16 mouse cellular contexts compared by ENCODE assay signal in the genomic region with DNA sequence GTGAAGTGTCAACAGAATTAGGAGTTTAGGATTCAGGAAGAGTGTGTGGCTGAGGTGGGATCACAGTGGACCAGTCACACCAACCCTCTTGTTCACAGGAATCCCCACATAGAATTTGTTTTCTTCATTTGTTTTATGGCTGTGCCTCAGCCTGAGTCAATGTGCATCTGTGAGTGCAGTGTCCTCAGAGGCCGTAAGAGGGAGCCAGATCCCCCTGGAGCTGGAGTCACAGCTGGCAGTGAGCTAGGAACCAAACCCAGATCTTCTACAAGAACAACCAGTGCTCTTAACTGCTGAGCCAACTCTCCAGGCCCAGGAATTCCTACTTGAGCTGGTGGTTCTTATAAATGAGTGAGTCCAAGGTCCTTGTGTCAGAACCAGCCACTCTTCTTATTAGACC.
"Had no signal": no experiment of that assay in that cellular context is flagged by ENCODE, and none has a peak within 500 bp of the region (broad histone marks: within the 10 kb centered on the region; RNA-seq: fewer than 3 reads in every experiment).

No protein-coding gene starts in this region.

- H3K27ac ChIP-seq: neural tube, embryonic 13.5 days; neural tube, embryonic 15.5 days; stomach, embryonic 15.5 days; stomach, postnatal 0 days had no signal

- H3K4me1 ChIP-seq: neural tube, embryonic 15.5 days had no signal

- H3K27me3 ChIP-seq: neural tube, embryonic 13.5 days; neural tube, embryonic 15.5 days; stomach, embryonic 15.5 days had no signal

- H3K36me3 ChIP-seq: neural tube, embryonic 13.5 days; neural tube, embryonic 15.5 days; stomach, embryonic 15.5 days had no signal

- H3K9me3 ChIP-seq: neural tube, embryonic 13.5 days; neural tube, embryonic 15.5 days; stomach, embryonic 15.5 days had no signal

- H3K4me2 ChIP-seq: neural tube, embryonic 13.5 days; neural tube, embryonic 15.5 days; stomach, embryonic 15.5 days had no signal

- DNase-seq: retina, postnatal 1 day; right cerebral cortex, adult 18-20 months; right cerebral cortex, postnatal 14 days; right cerebral cortex, postnatal 25 days; right cerebral cortex, postnatal 4 days; spleen, adult 18-20 months; thymus, adult 18-20 months; thymus, adult 2 months; thymus, postnatal 14 days; thymus, postnatal 25 days; thymus, postnatal 36 days; thymus, postnatal 4 days had no signal

- H3K9ac ChIP-seq: neural tube, embryonic 13.5 days; neural tube, embryonic 15.5 days; stomach, embryonic 15.5 days had no signal

- H3K4me3 ChIP-seq: neural tube, embryonic 13.5 days; neural tube, embryonic 15.5 days; stomach, embryonic 15.5 days had no signal
